Mouse (Mus musculus): ENCODE measurements around the gene Ahsg. TPM values are rescaled to one million over a fixed set of nuclear protein-coding genes. Genes with fewer than 3 reads are reported as not detected.
"Not testable (repeated sequence)": the region's sequence is repeated elsewhere in the genome, so short reads cannot be mapped to it uniquely, and the experiment has no call there.

Ahsg gene
- polyA plus RNA-seq, 1 experiment from 2014 or later, result 0.29 TPM

DNA sequence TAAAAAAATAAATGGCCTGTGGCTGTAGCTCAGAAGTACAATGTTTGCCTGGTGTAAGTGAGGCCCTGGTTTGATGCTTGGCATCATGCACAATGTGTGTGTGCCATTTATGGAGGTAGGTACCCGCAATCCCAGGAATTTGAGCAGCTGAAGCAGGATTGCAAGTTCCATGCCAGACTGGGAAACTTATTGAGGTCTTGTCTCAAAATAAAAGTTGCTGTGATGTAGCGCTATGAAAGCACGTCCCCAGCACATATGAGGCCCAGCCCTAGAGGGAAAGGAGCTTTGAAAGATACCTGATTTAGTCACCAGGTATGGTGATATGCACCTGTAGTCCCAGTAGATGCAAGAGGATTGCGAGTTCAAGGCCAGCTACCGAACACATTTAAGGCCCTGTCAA is 30.7 kb downstream of the Ahsg start:
- WGBS, result 96% methylated on average over 5 of the region's 5 CpGs
- Histone ChIP-seq H3K4me2 (replicated peaks) (no peak overlapping the region), H3K4me1 (no peaks in the 10 kb centered on the region), H3K27me3 (replicated peaks) (no peaks in the 10 kb centered on the region), H3K27ac (no peak overlapping the region), H3K36me3 (no peaks in the 10 kb centered on the region), H3K9ac (no peak overlapping the region), H3K9me3 (no peaks in the 10 kb centered on the region), H3K4me3 (no peak overlapping the region)
- no peak for ATAC-seq (ENCODE audit: low FRiP score, low read depth)

GRCm38 (mm10) chr16:22922433-22922832 is 31.4 kb downstream of the Ahsg start:
- WGBS, result 91% methylated on average over 4 of the region's 4 CpGs
- ATAC-seq (ENCODE audit: low FRiP score, low read depth), result no peak
- H3K4me1 ChIP-seq, result no peaks in the 10 kb centered on the region

GRCm38 (mm10) chr16:22929575-22929974 is 38.5 kb downstream of the Ahsg start:
- no peak for ATAC-seq (ENCODE audit: low FRiP score, low read depth)

More at GRCm38 (mm10) chr16:22922433-22922832, 31.4 kb downstream of the Ahsg start:
- no peak overlapping the region for H3K4me2 ChIP-seq (replicated peaks)
- no peak overlapping the region for H3K4me3 ChIP-seq
- H3K27me3 ChIP-seq (replicated peaks), result no peaks in the 10 kb centered on the region
- no peak overlapping the region for H3K9ac ChIP-seq
- H3K9me3 ChIP-seq, result no peaks in the 10 kb centered on the region
- no peak overlapping the region for H3K27ac ChIP-seq
- no peaks in the 10 kb centered on the region for H3K36me3 ChIP-seq

GRCm38 (mm10) chr16:22931431-22932200 is 40.5 kb downstream of the Ahsg start:
- Histone ChIP-seq H3K4me2 (replicated peaks) (no peak overlapping the region), H3K4me1 (no peaks in the 10 kb centered on the region), H3K27ac (no peak overlapping the region), H3K9ac (no peak overlapping the region), H3K36me3 (no peaks in the 10 kb centered on the region), H3K27me3 (replicated peaks) (no peaks in the 10 kb centered on the region), H3K9me3 (no peaks in the 10 kb centered on the region), H3K4me3 (no peak overlapping the region)
- ATAC-seq (ENCODE audit: low FRiP score, low read depth), result no peak
- WGBS, result 86% methylated on average over 11 of the region's 11 CpGs

More at GRCm38 (mm10) chr16:22929575-22929974, 38.5 kb downstream of the Ahsg start:
- no peak overlapping the region for H3K4me2 ChIP-seq (replicated peaks)
- 76% methylated on average over 6 of the region's 6 CpGs for WGBS
- H3K4me3 ChIP-seq, result no peak overlapping the region
- no peak overlapping the region for H3K9ac ChIP-seq
- H3K9me3 ChIP-seq, result no peaks in the 10 kb centered on the region
- no peak overlapping the region for H3K27ac ChIP-seq
- H3K27me3 ChIP-seq (replicated peaks), result no peaks in the 10 kb centered on the region
- H3K4me1 ChIP-seq, result no peaks in the 10 kb centered on the region
- H3K36me3 ChIP-seq, result no peaks in the 10 kb centered on the region

GRCm38 (mm10) chr16:22937631-22938030 is 46.6 kb downstream of the Ahsg start:
- H3K4me3 ChIP-seq, result no peak overlapping the region
- 90% methylated on average over 12 of the region's 12 CpGs for WGBS
- no peaks in the 10 kb centered on the region for H3K4me1 ChIP-seq
- no peak overlapping the region for H3K27ac ChIP-seq
- no peaks in the 10 kb centered on the region for H3K9me3 ChIP-seq
- no peak for ATAC-seq (ENCODE audit: low FRiP score, low read depth)
- no peak overlapping the region for H3K9ac ChIP-seq
- H3K36me3 ChIP-seq, result no peaks in the 10 kb centered on the region
- no peaks in the 10 kb centered on the region for H3K27me3 ChIP-seq (replicated peaks)
- H3K4me2 ChIP-seq (replicated peaks), result no peak overlapping the region

- 76% methylated on average over 2 of the region's 2 CpGs for WGBS
- no peaks in the 10 kb centered on the region for H3K9me3 ChIP-seq
Observed at GRCm38 (mm10) chr16:22938541-22938940, 47.5 kb downstream of the Ahsg start.

DNA sequence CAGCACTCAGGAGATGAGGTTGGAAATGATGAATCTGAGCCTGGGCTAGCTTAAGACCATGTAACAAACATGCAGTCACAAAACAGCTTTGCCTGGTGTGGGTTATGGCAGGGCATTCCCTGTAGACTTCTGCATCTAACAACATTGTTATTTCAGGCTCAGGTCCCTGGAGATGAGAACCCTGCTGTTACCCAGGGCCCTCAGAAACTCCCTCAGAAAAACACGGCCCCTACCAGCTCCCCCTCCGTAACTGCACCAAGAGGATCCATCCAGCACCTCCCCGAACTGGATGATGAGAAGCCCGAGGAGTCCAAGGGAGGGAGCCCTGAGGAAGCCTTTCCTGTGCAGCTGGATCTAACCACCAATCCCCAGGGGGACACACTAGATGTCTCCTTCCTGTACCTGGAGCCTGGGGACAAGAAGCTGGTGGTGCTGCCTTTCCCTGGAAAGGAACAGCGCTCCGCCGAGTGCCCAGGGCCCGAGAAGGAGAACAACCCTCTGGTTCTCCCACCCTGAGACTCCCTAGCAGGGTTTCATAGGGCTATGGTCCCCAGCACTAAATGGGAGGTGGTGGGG is 48.1 kb downstream of the Ahsg start:
- Histone ChIP-seq H3K9me3 (no peaks in the 10 kb centered on the region), H3K27me3 (replicated peaks) (no peaks in the 10 kb centered on the region), H3K4me3 (no peak overlapping the region), H3K4me2 (replicated peaks) (no peak overlapping the region), H3K4me1 (no peaks in the 10 kb centered on the region), H3K36me3 (no peaks in the 10 kb centered on the region), H3K27ac (no peak overlapping the region), H3K9ac (no peak overlapping the region)
- no peak for ATAC-seq (ENCODE audit: low FRiP score, low read depth)
- WGBS, result 86% methylated on average over 8 of the region's 8 CpGs

More at GRCm38 (mm10) chr16:22938541-22938940, 47.5 kb downstream of the Ahsg start:
- Histone ChIP-seq H3K4me3 (no peak overlapping the region), H3K27ac (no peak overlapping the region), H3K4me1 (no peaks in the 10 kb centered on the region), H3K36me3 (no peaks in the 10 kb centered on the region), H3K9ac (no peak overlapping the region), H3K27me3 (replicated peaks) (no peaks in the 10 kb centered on the region), H3K4me2 (replicated peaks) (no peak overlapping the region)
- no peak for ATAC-seq (ENCODE audit: low FRiP score, low read depth)

DNA sequence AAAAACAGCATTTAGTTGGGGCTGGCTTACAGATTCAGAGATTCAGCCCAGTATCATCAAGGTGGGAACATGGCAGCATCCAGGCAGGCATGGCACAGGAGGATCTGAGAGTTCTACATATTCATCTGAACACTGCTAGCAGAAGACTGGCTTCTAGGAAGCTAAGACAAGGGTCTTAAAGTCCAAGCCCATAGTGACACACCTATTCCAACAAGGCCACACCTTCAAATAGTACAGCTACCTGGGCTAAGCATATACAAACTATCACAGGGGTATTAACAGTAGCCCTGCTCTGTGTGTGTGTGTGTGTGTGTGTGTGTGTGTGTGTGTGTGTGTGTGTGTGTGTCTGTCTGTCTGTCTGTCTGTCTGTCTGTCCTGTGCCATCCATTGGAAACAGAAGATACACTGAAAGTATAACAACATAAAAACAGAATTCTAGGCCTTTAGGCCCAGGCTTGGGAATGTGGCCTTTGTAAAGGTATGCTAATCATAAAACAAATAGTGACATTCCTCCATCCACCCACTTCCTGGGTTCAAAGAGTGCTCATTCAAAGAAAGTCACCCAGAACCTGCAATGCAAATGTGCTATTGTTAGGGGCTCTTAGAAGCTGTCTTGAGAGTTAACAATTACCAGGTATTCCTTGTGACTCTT is 50.9 kb downstream of the Ahsg start:
- not testable (repeated sequence) for ATAC-seq (ENCODE audit: low FRiP score, low read depth); H3K36me3 ChIP-seq; H3K9me3 ChIP-seq; H3K27me3 ChIP-seq (replicated peaks); H3K4me2 ChIP-seq (replicated peaks); H3K4me1 ChIP-seq; H3K9ac ChIP-seq; H3K27ac ChIP-seq; H3K4me3 ChIP-seq

- Histone ChIP-seq H3K36me3 (no peaks in the 10 kb centered on the region), H3K4me2 (replicated peaks) (no peak overlapping the region), H3K9me3 (no peaks in the 10 kb centered on the region), H3K4me3 (no peak overlapping the region), H3K9ac (no peak overlapping the region), H3K27me3 (replicated peaks) (no peaks in the 10 kb centered on the region), H3K4me1 (no peaks in the 10 kb centered on the region), H3K27ac (no peak overlapping the region)
- WGBS, result 82% methylated on average over 2 of the region's 2 CpGs
- ATAC-seq (ENCODE audit: low FRiP score, low read depth), result no peak
Observed at GRCm38 (mm10) chr16:22947371-22947770, 56.3 kb downstream of the Ahsg start.

Other genes starting within 250 kb of the Ahsg start
- gene Dgkg, start 234.1 kb upstream of the Ahsg start, polyA plus RNA-seq (2016; fragmentation: Nextera tagmentation; extraction: Ambion mirVana), result 0.20 and 0.34 TPM in 2 replicates
- not detected in 2 replicates for gene Crygs, start 79.7 kb upstream of the Ahsg start, polyA plus RNA-seq (2016; fragmentation: Nextera tagmentation; extraction: Ambion mirVana)
- gene Tbccd1, start 33.6 kb upstream of the Ahsg start, polyA plus RNA-seq (2016; fragmentation: Nextera tagmentation; extraction: Ambion mirVana), result 28.9 and 31.8 TPM in 2 replicates
- 107 and 112 TPM in 2 replicates for gene Dnajb11, start 33.4 kb upstream of the Ahsg start, polyA plus RNA-seq (2016; fragmentation: Nextera tagmentation; extraction: Ambion mirVana)
- gene Fetub, start 27.1 kb downstream of the Ahsg start, polyA plus RNA-seq (2016; fragmentation: Nextera tagmentation; extraction: Ambion mirVana), result not detected in 2 replicates
- not detected in 2 replicates for gene Hrg, start 59.8 kb downstream of the Ahsg start, polyA plus RNA-seq (2016; fragmentation: Nextera tagmentation; extraction: Ambion mirVana)
- 0.33 and 0.46 TPM in 2 replicates for gene Kng2, start 138.2 kb downstream of the Ahsg start, polyA plus RNA-seq (2016; fragmentation: Nextera tagmentation; extraction: Ambion mirVana)
- 0.20 TPM in 1 of 2 replicates, not detected in the other for gene Kng1, start 166.6 kb downstream of the Ahsg start, polyA plus RNA-seq (2016; fragmentation: Nextera tagmentation; extraction: Ambion mirVana)
- gene Eif4a2, start 216.2 kb downstream of the Ahsg start, polyA plus RNA-seq (2016; fragmentation: Nextera tagmentation; extraction: Ambion mirVana), result 223 and 248 TPM in 2 replicates
- gene Rfc4, start 236.5 kb downstream of the Ahsg start, polyA plus RNA-seq (2016; fragmentation: Nextera tagmentation; extraction: Ambion mirVana), result 106 and 112 TPM in 2 replicates